Mouse (Mus musculus): Measurements from ENCODE around the gene Tspan5.

Gene Tspan5

DNA sequence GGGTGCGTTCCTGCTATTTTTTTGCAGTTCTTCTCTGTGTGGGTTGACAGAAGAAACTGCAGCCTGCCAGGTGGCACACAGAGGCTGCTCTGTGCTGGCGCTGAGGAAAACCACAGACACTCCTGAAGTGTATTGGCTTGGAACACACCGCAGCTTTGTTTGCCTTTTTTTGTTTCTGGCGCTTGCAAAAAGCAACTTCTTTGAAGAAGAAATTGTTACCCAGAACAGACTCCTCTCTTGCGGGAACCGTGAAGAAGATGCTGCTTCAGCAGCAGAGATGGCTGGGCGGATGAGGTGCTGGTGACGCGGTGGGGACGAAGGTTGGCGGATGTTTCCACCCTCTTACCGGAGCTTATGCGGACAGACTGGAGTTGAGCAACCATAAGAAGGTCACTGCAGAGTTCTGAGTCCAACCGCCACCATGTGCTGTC is 135.0 kb downstream of the Tspan5 start:
- CTCF ChIA-PET, result no interaction called here

DNA sequence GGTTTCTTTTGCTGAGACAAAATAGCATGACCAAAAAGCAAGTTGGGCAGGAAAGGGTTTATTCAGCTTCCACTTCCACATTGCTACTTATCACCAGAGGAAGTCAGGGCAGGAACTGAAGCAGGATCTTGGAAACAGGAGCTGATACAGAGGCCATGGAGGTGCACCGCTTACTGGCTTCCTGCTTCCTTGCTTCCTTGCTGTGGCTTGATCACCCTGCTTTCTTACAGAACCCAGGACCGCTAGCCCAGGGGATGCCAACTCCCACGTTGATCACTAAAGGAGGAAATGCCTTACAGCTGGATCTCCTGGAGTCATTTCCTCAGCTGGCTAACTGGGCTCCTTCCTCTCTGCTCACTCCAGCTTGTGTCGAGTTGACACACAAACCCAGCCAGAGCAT is 135.7 kb downstream of the Tspan5 start:
- CTCF ChIA-PET, result no interaction called here

DNA sequence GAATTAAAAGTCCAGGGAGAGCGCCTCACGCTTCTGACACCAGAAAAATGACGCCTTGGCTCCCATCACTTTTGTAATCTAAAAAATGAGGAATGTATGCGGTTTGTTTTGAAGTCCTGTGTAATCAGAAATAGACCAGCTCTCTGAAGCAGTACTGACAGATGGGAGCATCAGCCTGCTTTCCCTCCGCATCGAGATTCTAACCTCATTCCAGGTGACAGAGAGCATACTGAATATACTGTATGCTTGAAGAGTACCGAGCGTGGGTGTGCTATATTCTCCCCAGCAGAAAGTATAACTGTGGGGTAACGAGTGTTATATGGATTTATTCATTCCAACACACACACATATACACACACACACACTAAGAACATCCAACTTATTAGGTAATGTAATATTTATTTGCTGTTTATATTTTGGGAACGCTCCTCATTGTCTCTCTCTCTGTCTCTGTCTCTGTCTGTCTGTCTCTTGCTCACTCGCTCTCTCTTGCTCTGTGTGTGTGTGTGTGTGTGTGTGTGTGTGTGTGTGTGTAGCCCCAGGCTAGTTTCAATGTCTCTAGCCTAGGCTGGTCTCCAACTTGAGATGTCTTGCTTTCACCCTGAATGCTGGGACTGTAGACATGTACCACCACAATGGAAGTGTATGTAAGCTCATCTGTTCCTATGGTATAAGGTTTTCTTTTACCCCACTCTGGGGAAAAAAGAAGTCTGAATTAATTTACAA is 139.2 kb downstream of the Tspan5 start:
- CTCF ChIA-PET, result interaction anchor here (0.7 kb wide), 1 partner anchor 139 kb away, joined by 3 read pairs; the partner anchor contains the start of gene Tspan5

DNA sequence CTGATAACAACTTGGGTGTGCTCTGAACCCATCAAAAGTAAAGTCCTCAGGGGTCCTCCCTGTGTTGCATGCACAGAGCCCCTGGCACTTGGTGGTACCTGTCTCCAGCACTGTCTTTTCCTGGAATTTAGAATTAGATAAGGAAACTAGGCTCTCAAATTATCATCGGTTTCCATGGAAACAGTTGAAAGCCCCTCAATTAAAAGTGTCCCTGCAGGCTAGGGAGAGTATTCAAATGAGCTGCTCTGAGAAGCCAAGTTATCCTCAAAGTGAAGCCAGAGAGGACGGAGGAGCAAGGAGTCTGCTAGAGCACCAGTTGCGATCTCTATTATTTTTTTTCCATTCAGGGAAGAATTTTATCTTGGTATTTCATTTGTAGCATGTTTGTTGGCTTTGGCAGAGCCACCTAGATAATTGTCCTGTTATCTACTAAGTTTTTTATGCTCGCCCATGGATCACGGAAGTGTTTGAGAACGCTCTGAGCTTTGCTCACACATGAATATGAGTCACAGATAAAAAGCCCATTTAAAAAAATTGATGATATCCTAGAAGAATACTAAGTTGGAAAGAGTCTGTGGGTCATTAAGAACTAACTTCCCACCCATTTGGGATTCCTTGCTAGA is 139.8 kb downstream of the Tspan5 start:
- CTCF ChIA-PET, result no interaction called here

DNA sequence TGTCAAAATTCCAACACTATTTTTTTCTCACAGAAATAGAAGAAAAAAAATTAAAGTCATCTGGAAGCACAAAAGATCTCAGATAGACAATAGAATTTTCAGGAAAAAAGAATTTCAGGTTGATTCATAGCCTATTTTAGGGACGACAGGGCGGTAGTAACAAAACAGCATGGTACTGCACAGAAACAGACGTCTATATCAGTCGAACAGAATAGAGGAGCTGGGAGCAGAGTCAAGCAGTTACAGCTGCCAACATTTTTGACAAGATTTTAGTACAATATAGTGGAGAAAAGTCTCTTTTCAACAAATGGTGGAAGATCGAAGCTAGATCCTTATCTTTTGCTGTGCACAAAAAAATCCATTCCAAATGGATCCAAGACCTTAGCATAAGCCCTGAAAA is 144.1 kb downstream of the Tspan5 start:
- CTCF ChIA-PET, result no interaction called here

GRCm38 (mm10) chr3:138889214-138889613 is 147.2 kb downstream of the Tspan5 start:
- CTCF ChIA-PET, result no interaction called here

DNA sequence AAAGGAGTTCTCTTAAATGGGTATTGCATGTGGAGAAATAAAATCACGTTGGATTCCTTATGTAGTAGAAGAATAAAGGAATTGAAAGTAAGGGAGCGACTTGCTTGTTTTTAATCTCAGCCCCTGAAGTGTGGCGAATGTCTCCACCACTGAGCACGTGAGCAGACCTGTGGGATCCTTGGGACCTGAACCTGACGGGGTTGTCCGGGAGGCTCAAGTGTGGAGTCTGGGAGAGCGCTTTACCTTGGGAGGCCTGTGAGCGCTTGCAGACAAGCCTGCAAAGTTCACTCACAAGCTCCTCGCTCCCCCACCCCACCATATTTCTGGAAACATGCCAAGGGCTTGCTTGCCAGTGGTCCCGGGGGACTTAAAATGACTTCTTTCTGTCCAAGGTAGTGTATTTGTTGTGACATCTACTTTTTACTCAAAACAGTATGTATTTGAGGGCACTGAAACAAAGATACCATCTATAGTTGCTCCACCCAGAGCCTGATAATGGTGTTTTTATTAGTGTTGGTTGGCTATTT is 147.8 kb downstream of the Tspan5 start:
- CTCF ChIA-PET, result no interaction called here

DNA sequence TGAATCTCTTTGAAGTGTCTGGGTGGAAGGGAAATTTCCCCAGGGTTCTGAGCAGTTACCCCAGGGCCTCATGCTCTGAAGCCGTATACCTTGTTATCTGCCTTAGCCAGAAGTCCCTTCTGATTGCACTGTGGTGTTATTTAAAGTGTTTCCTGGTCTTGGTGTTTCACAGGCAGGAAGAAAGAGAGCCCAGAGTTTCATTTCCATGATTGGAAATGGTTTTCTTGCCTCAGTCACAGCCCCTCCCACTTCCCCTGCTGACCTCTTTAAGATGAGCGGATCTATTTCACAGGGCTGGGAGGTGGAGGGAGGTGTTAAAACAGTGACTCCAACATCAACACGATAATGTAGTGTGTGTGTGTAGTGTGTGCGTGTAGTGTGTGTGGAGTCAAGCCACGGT is 151.5 kb downstream of the Tspan5 start:
- CTCF ChIA-PET, result no interaction called here

DNA sequence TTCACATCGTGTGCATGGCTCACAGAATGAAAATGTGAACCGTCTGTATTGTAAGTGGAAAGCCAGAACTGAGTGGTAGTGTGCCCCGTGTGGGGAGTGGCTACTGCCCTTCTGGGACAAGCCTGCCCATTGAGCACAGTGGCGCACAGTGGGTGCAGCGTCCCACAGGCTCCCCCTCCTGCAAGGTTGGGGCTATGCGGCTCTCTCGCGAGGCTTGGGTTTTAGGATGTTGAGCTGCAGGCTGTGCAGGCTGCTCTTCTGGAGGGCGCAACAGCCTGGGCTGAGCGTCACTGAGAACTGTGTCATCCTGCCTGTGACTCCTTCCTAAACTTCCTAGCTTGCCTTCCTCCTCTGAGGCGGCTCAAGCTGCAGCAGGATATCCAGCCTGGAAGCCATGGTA is 155.5 kb downstream of the Tspan5 start:
- CTCF ChIA-PET, result interaction anchor here (0.7 kb wide), 1 partner anchor 12 kb away, joined by 5 read pairs; no protein-coding TSS in a partner anchor

DNA sequence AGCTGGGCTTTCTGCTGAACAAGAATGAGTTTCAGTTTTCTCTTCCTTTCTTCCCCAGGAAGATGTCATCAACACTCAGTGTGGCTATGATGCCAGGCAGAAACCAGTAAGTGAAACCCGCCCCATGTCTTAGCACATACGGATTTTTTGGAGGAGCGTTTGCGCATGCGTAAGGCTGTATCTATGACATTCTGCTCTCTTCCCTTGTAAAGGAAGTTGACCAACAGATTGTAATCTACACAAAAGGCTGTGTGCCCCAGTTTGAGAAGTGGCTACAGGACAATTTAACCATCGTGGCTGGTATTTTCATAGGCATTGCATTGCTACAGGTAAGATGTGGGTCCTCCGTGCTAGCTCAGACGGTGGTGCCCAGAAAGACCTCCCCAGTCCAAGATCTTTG is 156.1 kb downstream of the Tspan5 start:
- CTCF ChIA-PET, result interaction anchor here (0.7 kb wide), 1 partner anchor 13 kb away, joined by 5 read pairs; no protein-coding TSS in a partner anchor

- CTCF ChIA-PET, result no interaction called here
These were observed 158.7 kb downstream of the Tspan5 start for GRCm38 (mm10) chr3:138900571-138901141.

- CTCF ChIA-PET, result no interaction called here
These were observed 163.7 kb downstream of the Tspan5 start for GRCm38 (mm10) chr3:138905678-138906077.

DNA sequence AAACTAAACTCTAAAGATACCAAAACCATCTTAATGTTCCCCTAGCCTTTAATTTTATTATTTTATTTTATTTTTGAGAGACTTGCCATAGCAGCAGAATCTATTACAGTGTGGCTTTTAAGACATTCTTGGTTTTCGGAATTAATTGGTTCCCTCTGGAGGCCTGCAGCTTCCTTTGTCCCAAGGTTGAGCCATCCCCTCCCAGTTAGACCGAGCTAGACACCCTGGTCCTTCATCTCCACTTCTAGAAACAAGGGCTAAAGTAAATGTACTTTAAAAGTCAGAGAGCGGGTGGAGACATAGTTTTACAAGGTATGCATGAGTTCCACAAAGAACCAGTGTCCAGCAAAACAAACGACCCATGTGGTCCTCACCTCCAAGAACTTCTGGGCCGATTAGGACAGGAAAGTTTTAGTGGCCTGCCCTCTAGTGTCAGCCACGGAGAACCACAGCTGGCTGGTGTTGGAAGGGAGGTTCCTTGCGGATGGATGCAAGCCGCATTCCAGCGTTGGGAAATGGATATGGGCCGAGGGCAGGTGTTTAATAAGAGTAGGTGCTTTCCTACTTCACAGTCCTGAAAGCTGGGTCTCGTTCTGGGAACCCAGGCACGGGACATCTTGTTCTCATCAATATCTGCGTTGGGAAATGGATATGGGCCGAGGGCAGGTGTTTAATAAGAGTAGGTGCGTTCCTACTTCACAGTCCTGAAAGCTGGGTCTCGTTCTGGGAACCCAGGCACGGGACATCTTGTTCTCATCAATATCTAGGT is 164.3 kb downstream of the Tspan5 start:
- CTCF ChIA-PET, result interaction anchor here (0.6 kb wide), 1 partner anchor 1853 kb away, joined by 13 read pairs; no protein-coding TSS in a partner anchor

GRCm38 (mm10) chr3:138909313-138909712 is 167.3 kb downstream of the Tspan5 start:
- CTCF ChIA-PET, result no interaction called here

DNA sequence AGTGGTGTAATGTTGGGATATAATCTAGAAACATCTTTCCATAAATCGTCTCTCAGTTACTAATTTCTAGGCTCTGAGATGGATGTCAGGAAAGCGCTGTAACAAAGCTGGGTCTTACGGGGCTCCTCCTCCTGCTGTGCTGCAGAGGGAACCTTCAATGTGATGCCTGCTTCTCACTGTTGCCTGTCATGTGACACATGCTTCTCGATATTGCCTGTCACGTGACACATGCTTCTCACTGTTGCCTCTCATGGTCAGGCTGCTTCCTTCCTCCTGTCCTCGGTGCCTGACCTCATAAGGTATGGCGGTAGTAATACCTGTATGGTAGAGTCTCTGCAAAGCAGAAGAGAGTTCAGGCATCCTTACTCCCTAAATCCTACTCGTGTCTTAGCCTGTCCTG is 170.5 kb downstream of the Tspan5 start:
- CTCF ChIA-PET, result no interaction called here

DNA sequence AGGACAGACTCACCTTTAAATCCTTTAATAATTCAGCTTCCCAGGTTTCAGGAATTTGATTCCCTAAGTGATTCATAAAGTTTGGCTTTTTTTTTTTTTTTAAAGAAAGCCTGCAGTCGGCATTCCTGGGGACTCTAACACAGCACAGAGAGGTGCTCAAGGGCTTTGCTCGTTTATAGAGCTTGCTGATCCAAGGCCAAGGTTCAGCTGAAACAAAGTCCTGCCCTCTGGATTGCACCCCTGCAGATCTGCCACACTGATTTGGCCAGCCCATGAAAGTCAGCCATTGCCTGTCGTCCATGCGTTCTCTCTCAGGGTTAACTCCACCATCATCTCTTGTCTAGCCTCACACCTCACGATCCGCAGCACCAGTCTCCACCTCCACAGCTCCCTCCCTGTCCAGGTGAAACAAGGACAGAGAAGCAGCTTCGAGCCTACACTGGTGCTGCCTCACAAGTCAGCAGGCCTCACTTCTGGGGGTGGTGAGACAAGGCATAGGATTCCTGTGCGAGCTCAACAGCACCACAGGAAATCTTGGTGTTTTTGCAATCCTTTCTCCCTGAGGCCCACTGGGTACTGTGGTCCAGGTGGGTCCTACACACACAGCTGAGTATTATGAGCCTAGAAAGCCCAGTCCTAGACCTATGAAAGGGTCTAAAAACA is 172.8 kb downstream of the Tspan5 start:
- CTCF ChIA-PET, result interaction anchor here (0.6 kb wide), 1 partner anchor 10 kb away, joined by 4 read pairs; no protein-coding TSS in a partner anchor

DNA sequence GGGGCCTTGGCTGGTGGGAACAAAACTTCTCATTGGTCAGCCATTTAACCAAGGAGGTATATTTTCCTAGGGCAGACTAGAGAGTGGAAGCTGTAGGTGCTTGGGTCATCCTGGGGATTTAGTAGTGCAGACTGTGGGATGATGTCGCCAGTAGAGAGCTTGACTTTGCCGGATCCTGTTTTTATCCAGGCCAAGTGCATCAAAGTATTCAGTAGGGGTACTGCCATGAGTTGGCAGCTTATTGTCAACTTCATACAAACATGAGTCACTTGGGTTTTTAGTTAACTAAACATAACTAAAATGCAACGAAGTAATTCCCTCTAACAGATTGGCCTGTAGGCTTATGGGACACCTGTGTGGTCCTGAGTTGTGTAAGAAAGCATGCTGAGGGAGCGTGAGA is 174.6 kb downstream of the Tspan5 start:
- CTCF ChIA-PET, result no interaction called here

DNA sequence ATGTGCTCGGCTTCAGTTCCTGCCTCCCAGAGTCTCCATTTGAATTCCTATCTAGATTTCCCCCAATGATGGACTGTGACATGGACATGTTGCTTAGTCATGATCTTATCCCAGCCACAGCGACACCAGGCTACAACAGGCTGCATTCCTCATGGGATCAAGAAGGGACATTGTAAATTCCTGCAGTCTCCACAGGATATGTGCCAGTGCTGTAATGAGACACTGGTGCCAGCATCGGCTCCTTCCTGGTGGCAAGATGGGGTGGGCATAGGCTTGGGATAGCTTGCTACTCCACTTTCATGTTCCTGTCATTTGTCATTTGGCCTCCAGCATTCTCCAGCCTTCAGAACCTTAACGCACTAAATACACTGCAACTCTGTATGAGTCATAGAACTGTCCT is 175.0 kb downstream of the Tspan5 start:
- CTCF ChIA-PET, result no interaction called here

- CTCF ChIA-PET, result no interaction called here
These were observed 176.2 kb downstream of the Tspan5 start for GRCm38 (mm10) chr3:138918241-138918640.

GRCm38 (mm10) chr3:138926161-138926560 is 184.2 kb downstream of the Tspan5 start:
- CTCF ChIA-PET, result no interaction called here

GRCm38 (mm10) chr3:138927437-138927836 is 185.4 kb downstream of the Tspan5 start:
- CTCF ChIA-PET, result no interaction called here

- CTCF ChIA-PET, result no interaction called here
These were observed 194.8 kb downstream of the Tspan5 start for GRCm38 (mm10) chr3:138936780-138937179.

All from spleen, embryonic (tissue).